Mouse (Mus musculus) monocyte, adult 2 months (primary cell): ENCODE results near the gene Dbp.
A peak's percentile ranks its signal among the peaks of the same experiment; 100 is the strongest.

Experiments
- DNase-seq, 2 experiments: peaks; one replicate each; pipeline ENCODE4 v3.0.0; 2022; ENCODE audit warnings: low spot score in 2 of 2, low read depth in 1 of 2

Dbp gene

GRCm38 (mm10) chr7:45693921-45694591, 10.8 kb upstream of the Dbp start, which contains the start of gene Sec1:
Gene Sec1, minus strand, starts transcription at chr7:45694402.
- no peak for DNase-seq

- DNase-seq = no peak
Measured at GRCm38 (mm10) chr7:45695098-45695497, 9.8 kb upstream of the Dbp start.

- no peak for DNase-seq
Measured at GRCm38 (mm10) chr7:45697894-45698293, 7.0 kb upstream of the Dbp start.

- no peak for DNase-seq
Measured at GRCm38 (mm10) chr7:45699523-45700141, 5.3 kb upstream of the Dbp start, which contains the start of gene Car11. Gene Car11, plus strand, starts transcription at chr7:45699843.

- DNase-seq = no peak
Measured at GRCm38 (mm10) chr7:45700301-45701015, 4.4 kb upstream of the Dbp start.

GRCm38 (mm10) chr7:45701072-45701471, 3.8 kb upstream of the Dbp start:
- DNase-seq = no peak

GRCm38 (mm10) chr7:45701607-45702006, 3.3 kb upstream of the Dbp start:
- no peak for DNase-seq

GRCm38 (mm10) chr7:45702316-45702715, 2.6 kb upstream of the Dbp start:
- DNase-seq = no peak

GRCm38 (mm10) chr7:45702809-45703520, 1.9 kb upstream of the Dbp start:
- no peak for DNase-seq

GRCm38 (mm10) chr7:45703521-45704033, 1.3 kb upstream of the Dbp start:
- DNase-seq = no peak

- peak in 1 of 2 experiments; percentile 37 for DNase-seq
Measured at GRCm38 (mm10) chr7:45704046-45704559, 785 bp upstream of the Dbp start.

GRCm38 (mm10) chr7:45705443-45705864, 566 bp downstream of the Dbp start:
- DNase-seq = no peak

- no peak for DNase-seq
Measured at GRCm38 (mm10) chr7:45705873-45706281, 989 bp downstream of the Dbp start.

- DNase-seq = peak in 1 of 2 experiments; percentile 73
Measured at GRCm38 (mm10) chr7:45706721-45707241, 1.9 kb downstream of the Dbp start.

GRCm38 (mm10) chr7:45707375-45707967, 2.6 kb downstream of the Dbp start:
- peak; percentile 92 to 97 for DNase-seq

GRCm38 (mm10) chr7:45708221-45708761, 3.4 kb downstream of the Dbp start:
- no peak for DNase-seq

GRCm38 (mm10) chr7:45709036-45709435, 4.1 kb downstream of the Dbp start:
- no peak for DNase-seq

- no peak for DNase-seq
Measured at GRCm38 (mm10) chr7:45709677-45710355, 4.9 kb downstream of the Dbp start.

GRCm38 (mm10) chr7:45710477-45711191, 5.7 kb downstream of the Dbp start:
- DNase-seq = no peak
